Mouse (Mus musculus): Measurements from ENCODE around the gene Gprc5d.

The Gprc5d gene

GRCm38 (mm10) chr6:135135735-135136134 lies 17.7 kb upstream of the Gprc5d start:
- no peak for DNase-seq (ENCODE audit: low spot score)

DNA sequence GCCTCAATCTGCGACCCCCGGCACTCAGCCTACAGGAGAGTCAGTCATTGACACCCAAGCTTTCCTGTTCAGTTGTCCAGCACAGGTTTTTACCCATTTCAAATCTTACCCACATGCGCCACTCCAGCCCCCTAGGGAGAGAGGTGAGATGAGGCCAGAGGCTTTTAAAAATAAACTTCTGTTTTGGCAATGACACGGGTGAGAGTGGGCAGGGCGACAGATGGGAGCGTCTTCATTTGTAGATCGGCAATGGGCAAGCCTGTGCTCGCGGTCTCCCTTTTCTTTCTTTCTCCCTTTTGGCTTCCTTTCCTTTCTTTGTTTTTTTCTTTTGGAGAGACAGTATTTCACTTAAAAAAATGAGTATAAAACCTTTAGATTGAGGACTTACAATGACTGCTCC lies 15.4 kb upstream of the Gprc5d start:
- DNase-seq (ENCODE audit: low spot score): no peak

DNA sequence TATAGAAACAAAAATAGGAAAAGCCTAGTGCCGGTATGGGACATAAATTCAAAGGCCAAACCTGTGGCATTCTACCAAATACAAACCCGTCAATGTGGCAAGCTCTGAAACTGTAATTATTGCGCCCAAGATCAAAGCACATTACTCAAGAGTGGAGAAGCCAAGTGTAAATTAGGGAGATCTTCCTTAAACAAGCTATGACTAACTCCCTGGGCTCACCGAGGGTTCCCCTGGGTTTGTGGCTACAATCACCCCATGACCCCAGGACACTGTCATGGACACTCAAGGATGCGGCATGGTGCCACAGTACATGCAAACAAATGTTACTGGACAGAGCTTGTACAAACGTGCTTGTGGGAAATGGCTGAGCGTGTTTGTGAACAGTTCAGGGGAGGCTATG lies 15.0 kb upstream of the Gprc5d start:
- no peak for DNase-seq (ENCODE audit: low spot score)

DNA sequence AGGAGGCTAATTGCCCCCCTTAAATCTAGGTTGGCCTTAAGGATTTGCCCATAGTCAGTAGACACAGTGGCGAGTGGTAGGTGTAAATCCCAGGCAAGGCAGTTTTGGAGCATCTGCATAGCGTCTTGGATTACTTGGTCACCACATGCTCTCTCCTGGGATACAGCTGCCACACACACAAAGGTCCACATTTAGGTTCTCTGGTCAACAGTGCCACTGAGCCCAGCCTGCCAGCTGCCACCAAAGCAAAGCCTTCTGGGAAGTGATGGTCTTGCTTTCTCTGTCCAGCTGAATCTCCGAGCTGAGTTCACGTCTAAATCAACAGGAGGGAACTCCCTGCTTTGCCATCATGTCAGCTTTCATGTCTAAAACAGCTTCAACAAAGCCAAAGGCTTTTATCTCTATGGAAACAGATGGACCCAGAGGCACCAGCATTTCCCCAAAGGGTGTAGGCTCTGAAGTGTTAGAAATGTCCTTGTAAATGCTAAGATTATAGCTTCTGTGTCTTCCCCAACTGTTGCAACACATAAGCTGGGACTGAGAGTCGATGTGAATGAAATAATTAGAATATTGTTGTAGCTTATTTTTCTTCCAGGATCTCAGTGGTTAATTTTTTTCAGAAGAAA lies 6.8 kb upstream of the Gprc5d start:
- no peak for DNase-seq (ENCODE audit: low spot score)

- DNase-seq (ENCODE audit: low spot score): no peak
These were observed 1.6 kb downstream of the Gprc5d start for GRCm38 (mm10) chr6:135116479-135116878.

- no peak for DNase-seq (ENCODE audit: low spot score)
These were observed 5.0 kb downstream of the Gprc5d start for GRCm38 (mm10) chr6:135113114-135113436.

- DNase-seq (ENCODE audit: low spot score): no peak
These were observed 5.5 kb downstream of the Gprc5d start for GRCm38 (mm10) chr6:135112411-135113113.

GRCm38 (mm10) chr6:135107014-135107413 lies 11.1 kb downstream of the Gprc5d start:
- no peak for DNase-seq (ENCODE audit: low spot score)

DNA sequence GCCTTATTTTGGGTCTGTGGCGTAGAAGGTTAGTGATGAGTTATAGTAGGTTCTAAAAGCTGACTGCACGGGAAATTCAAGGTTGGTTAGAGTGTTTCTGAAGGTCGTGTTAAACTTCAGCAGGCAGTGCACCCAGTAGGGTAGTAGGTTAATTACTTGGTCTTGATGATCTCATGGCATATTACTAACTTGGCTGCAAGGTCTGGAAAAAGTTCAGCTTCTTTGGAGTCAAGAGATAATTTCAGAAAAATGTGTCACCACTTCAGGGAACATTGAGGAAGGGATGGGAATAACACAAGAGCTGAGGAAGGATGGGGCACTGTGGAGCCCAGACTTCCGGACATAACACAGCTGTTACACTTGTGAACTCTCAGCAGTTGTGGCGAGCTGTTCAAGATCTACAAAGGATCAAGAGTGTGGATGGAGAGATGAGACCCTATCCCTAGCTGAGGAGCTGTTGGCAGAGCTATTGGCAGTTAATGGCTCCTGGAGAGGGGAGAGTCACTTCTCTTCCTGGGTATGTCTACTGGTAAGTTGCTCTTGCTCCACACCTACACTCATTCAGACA lies 15.3 kb downstream of the Gprc5d start:
- no peak for DNase-seq (ENCODE audit: low spot score)

GRCm38 (mm10) chr6:135100787-135101472 lies 17.2 kb downstream of the Gprc5d start:
- DNase-seq (ENCODE audit: low spot score): no peak

GRCm38 (mm10) chr6:135092798-135093470 lies 25.1 kb downstream of the Gprc5d start:
- peak; percentile 57 for DNase-seq (ENCODE audit: low spot score)

- no peak for DNase-seq (ENCODE audit: low spot score)
These were observed 27.4 kb downstream of the Gprc5d start for GRCm38 (mm10) chr6:135090661-135091060.

DNA sequence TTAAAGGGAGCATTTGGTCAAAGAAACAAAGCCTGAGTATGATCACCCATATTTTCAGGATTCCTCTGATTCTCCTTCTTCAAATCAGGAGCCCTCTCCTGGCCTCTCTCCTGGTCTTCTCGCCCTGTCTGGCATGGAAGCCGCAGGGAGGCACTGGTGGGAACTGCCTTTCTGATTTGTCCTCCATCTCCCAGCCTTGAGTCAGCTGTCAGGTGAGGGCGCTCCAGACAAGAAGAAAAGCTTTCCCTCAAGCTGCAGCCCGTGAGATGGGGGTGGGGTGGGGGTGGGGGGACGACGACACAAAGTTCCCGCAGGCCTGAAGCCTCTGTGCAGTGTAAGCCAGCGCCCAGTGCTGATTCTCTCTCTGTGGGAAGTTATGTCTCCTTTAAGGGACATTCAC lies 28.3 kb downstream of the Gprc5d start:
- peak; percentile 54 for DNase-seq (ENCODE audit: low spot score)

DNA sequence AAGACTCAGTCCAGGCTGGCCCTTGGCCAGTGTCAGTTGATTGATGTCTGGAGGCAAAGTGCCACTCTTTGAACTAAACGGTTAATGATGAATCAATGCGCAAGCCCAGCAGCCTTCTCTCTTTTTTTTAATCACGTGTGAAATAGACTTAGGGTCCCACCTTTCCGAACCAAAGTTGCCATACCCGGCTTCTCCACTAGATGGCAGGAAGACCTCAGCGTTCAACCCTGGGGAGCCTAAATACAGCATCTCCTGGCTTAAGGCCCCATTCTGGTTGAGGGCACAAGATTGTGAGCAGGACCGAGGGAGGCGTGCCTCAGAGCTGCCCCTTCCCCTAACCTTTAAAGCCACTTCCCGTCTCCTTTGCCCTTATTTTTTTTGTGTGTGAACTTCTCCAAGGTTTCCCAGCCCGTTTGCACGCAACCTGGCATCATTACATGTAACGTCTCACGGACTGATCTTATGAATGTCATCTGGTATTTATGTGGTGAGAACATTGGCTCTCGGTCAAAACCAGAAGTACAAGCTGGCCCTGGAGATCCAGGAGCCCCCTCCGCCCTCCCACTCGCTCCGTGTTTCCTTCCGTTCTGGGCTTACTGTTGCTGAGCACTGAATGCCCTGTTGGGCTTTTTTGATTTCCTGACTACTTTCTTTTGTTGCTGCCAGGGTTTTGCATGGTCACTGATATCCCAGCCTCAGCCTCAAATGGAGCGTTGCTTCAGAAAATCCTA lies 30.2 kb downstream of the Gprc5d start:
- peak; percentile 83 for DNase-seq (ENCODE audit: low spot score)

- DNase-seq (ENCODE audit: low spot score): no peak
These were observed 32.4 kb downstream of the Gprc5d start for GRCm38 (mm10) chr6:135085703-135086102.

GRCm38 (mm10) chr6:135083991-135084502 lies 34.0 kb downstream of the Gprc5d start:
- DNase-seq (ENCODE audit: low spot score): no peak

- DNase-seq (ENCODE audit: low spot score): no peak
These were observed 39.7 kb downstream of the Gprc5d start for GRCm38 (mm10) chr6:135078420-135078819.

GRCm38 (mm10) chr6:135076202-135076601 lies 41.9 kb downstream of the Gprc5d start:
- DNase-seq (ENCODE audit: low spot score): no peak

GRCm38 (mm10) chr6:135074405-135074947 lies 43.6 kb downstream of the Gprc5d start:
- no peak for DNase-seq (ENCODE audit: low spot score)

DNA sequence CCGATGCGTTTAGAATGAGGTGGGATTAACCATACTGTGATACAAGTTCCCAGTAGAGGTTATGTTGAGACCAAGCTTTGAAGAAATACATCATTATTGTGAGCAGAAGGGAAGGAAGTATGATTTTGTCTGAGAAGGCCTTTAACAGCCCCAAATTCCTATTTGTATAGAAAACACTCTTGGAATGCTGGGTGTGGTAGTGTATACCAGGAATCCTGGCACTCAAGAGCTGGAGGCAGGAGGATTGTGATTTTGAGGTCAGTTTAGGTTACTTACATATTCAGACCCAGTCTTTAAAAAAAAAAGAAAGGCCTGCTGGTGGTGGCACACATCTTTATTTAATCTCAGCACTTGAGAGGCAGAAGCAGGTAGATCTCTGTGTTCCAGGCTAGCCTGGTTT lies 47.7 kb downstream of the Gprc5d start:
- DNase-seq (ENCODE audit: low spot score): no peak

- DNase-seq (ENCODE audit: low spot score): no peak
These were observed 48.2 kb downstream of the Gprc5d start for GRCm38 (mm10) chr6:135069856-135070255.
